Mouse (Mus musculus) cerebellum, adult 2 months (tissue): ENCODE measurements around the gene Slc35g2. TPM values are rescaled to one million over a fixed set of nuclear protein-coding genes. Genes with fewer than 3 reads are reported as not detected.

Experiments
- DNase-seq, 2 experiments: peaks; one replicate each; pipeline ENCODE4 v3.0.0; 2021
- H3K27ac ChIP-seq: fragments of 200-500 bp; 2 replicates; pipeline ENCODE4 v1.5.1; 2012; ENCODE audit warnings: low read length, control low read depth, inconsistent platforms; ENCODE audit not compliant: insufficient read depth
- H3K27me3 ChIP-seq: fragments of 200-500 bp; 2 replicates; pipeline ENCODE4 v1.6.1; 2012; ENCODE audit warnings: inconsistent platforms, mild to moderate bottlenecking, low read length, moderate library complexity; ENCODE audit not compliant: control insufficient read depth, insufficient read depth
- H3K4me1 ChIP-seq: fragments of 200-500 bp; 2 replicates; pipeline ENCODE4 v1.6.1; 2011; ENCODE audit warnings: low read length; ENCODE audit not compliant: control insufficient read depth, insufficient read depth
- H3K4me3 ChIP-seq: fragments of 200-500 bp; replicated peaks from 2 replicates; pipeline ENCODE3; 2011; ENCODE audit warnings: mild to moderate bottlenecking, low read depth, low read length, control low read depth; ENCODE audit not compliant: insufficient read depth
- CTCF ChIP-seq: fragments of 200-500 bp; IDR thresholded peaks from 2 replicates; pipeline ENCODE4 v1.5.1; 2011; ENCODE audit warnings: low read depth, mild to moderate bottlenecking, control low read depth, low read length, moderate library complexity, borderline replicate concordance; ENCODE audit not compliant: insufficient read depth
- POLR2A ChIP-seq: fragments of 200-500 bp; IDR thresholded peaks from 2 replicates; pipeline ENCODE4 v1.6.1; 2011; ENCODE audit warnings: low read length, control low read depth, borderline replicate concordance; ENCODE audit not compliant: insufficient read depth
- WGBS: fragments of 180-500 bp; shearing (Covaris S2); methylation state at CpG from one replicate; pipeline ENCODE4 v1.1.7; 2018; 5-methylcytosine and 5-hydroxymethylcytosine counted together
- polyA plus RNA-seq: library from polyadenylated mRNA; depleted of rRNA; stranded (reverse); fragments of >200 nt; gene quantifications from 2 replicates; pipeline ENCODE4 v1.2.3, GENCODE M21; 2012

The Slc35g2 gene
- polyA plus RNA-seq, 1 experiment = 39.1 TPM

DNA sequence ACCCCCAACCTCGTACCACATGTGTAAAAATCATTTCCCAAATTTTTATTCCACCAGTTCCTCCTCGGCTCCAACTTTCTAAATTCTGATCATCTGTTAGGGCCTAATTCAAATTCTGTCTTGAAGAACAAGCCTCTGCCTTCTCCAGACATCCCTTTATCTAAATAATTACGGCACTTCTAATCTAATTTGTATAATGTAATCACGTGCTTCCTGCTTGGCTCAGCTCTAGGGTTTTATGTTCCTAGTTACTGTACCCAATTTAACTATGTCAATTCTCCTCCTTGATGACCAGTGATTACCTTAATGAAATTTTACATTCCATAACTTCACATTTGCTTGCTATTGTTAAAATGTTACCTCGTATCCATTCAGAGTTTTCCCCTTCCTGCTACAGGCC, 15.2 kb downstream of the Slc35g2 start:
- H3K4me1 ChIP-seq = peaks cover 20% of the 10 kb centered on the region
- no peak overlapping the region for H3K4me3 ChIP-seq
- no peak for DNase-seq
- no peak overlapping the region for H3K27ac ChIP-seq
- 78% methylated on average over 5 of the region's 5 CpGs for WGBS
- TF ChIP-seq POLR2A (no peak), CTCF (no peak)
- H3K27me3 ChIP-seq = no peaks in the 10 kb centered on the region

- Histone ChIP-seq H3K4me1 (no peaks in the 10 kb centered on the region; the same call in 1 of the 2 replicates), H3K4me3 (no peak overlapping the region), H3K27ac (no peak overlapping the region), H3K27me3 (no peaks in the 10 kb centered on the region)
- WGBS = 93% methylated on average over 2 of the region's 2 CpGs
- TF ChIP-seq CTCF (peak; percentile 30; the same call in 1 of the 2 replicates), POLR2A (no peak)
- no peak for DNase-seq
These were observed 22.6 kb downstream of the Slc35g2 start for GRCm38 (mm10) chr9:100548313-100548712.

- Histone ChIP-seq H3K4me3 (peak overlapping the region; percentile 90), H3K4me1 (no peaks in the 10 kb centered on the region; the same call in 1 of the 2 replicates), H3K27me3 (no peaks in the 10 kb centered on the region), H3K27ac (peak overlapping the region; percentile 81)
- 4% methylated on average over 9 of the region's 9 CpGs for WGBS
- no peak for DNase-seq
- TF ChIP-seq POLR2A (no peak), CTCF (no peak)
These were observed 24.3 kb downstream of the Slc35g2 start for GRCm38 (mm10) chr9:100546594-100546910.

GRCm38 (mm10) chr9:100545715-100546593, 24.9 kb downstream of the Slc35g2 start, which contains the start of gene Nck1:
TSS of gene Nck1 (minus strand) at chr9:100546134.
- Histone ChIP-seq H3K4me1 (no peaks in the 10 kb centered on the region; the same call in 1 of the 2 replicates), H3K27me3 (no peaks in the 10 kb centered on the region), H3K27ac (peak within 1 kb of the TSS; percentile 81), H3K4me3 (peak within 1 kb of the TSS; percentile 90)
- peak; percentile 100 for DNase-seq
- TF ChIP-seq POLR2A (peak; percentile 87), CTCF (peak; percentile 60; the same call in 1 of the 2 replicates)
- WGBS = under 1% methylated on average over 93 of the region's 93 CpGs

GRCm38 (mm10) chr9:100544948-100545714, 25.8 kb downstream of the Slc35g2 start:
- Histone ChIP-seq H3K27me3 (no peaks in the 10 kb centered on the region), H3K4me1 (no peaks in the 10 kb centered on the region; the same call in 1 of the 2 replicates), H3K27ac (peak overlapping the region; percentile 55), H3K4me3 (peak overlapping the region; percentile 90)
- no peak for DNase-seq
- no peak for TF ChIP-seq CTCF
- TF ChIP-seq POLR2A = no peak
- under 1% methylated on average over 38 of the region's 38 CpGs for WGBS

DNA sequence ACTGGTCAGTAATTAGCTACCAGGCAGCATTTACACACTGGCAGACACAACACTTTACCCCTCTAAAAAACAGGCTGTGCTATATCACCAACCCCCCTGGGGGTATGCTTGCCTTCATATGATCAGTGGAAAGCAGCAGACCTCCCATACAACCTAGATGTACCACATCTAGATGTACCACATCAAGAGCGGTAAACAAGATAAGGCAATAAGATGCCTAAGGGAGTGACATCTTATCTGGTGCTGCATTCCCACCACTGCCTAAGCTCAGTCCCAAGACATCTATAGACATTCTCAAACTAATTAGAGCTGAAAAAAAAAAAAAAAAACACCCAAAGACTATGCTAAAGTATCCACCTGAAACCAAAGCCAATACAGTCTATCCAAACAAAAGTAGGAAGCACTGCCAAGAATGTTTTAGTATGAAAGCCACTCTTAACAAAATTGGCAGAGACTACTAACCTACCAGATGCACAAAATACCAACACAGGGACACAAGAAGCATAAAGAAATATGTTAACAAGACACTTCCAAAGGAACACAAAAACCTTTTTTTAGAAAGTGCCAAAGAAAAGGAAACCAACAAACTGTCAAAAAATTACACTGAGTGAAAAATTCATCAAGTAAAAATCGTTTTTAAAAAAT, 35.1 kb downstream of the Slc35g2 start:
- TF ChIP-seq CTCF (no peak), POLR2A (no peak)
- Histone ChIP-seq H3K4me1 (peaks cover 6% of the 10 kb centered on the region), H3K27ac (no peak overlapping the region), H3K27me3 (no peaks in the 10 kb centered on the region), H3K4me3 (no peak overlapping the region)
- no peak for DNase-seq
- 71% methylated on average over 2 of the region's 2 CpGs for WGBS

DNA sequence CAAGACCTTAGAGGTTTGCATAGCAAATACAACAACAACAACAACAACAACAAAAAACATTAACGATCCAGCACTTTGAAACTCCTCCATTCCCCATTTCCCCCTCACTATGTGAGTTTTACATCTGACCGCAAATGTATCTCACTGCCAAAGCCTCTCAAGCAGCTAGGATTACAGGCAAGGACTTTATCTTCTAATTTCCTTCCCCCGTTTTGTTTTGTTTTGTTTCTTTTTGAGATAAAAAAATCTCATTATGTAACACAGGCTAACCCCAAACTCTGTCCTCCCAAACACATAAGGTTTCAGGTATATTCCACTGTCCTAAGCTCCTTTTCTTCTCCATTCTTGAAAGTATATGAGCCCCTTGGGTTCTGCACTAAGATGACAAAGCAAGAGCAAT, 36.2 kb downstream of the Slc35g2 start:
- no peak for DNase-seq
- peaks cover 6% of the 10 kb centered on the region for H3K4me1 ChIP-seq
- no peak for TF ChIP-seq CTCF
- no peak for TF ChIP-seq POLR2A
- H3K27ac ChIP-seq = no peak overlapping the region
- WGBS = 90% methylated on average over 3 of the region's 3 CpGs
- no peaks in the 10 kb centered on the region for H3K27me3 ChIP-seq
- H3K4me3 ChIP-seq = no peak overlapping the region

DNA sequence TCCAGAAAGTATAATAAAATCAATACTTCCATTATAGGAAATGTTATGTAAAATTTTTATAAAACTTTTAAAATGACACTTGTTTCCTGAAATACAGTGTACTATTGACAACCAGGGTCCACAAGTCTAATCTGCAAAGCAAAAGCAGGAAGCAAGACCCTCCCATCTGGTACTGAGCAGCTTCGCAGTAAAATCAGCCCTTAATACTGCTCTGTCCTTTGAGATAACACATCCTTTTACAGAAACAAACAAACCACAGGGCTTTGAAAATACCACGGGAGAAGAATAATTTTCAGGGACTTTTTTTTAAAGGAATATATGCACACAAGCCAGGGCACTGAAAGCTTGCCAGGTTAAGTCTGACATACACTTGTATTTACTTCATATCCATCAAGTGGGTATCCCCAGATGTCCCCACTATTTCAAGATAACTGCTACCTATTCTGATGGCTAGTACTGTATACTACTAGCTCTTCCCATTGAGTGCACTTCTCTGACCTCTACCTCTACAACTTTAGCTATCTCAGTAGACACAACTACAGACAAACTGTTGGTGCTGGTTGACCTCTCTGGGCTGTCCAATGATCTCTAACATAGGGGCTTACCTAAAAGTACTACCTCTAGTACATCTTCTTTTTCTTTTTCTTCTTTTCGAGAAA, 37.9 kb downstream of the Slc35g2 start:
- TF ChIP-seq POLR2A (no peak), CTCF (no peak)
- Histone ChIP-seq H3K4me1 (peaks cover 6% of the 10 kb centered on the region), H3K27ac (no peak overlapping the region), H3K27me3 (no peaks in the 10 kb centered on the region), H3K4me3 (no peak overlapping the region)
- 69% methylated on average over 3 of the region's 3 CpGs for WGBS
- DNase-seq = no peak
